Mouse (Mus musculus) effector memory CD4-positive, alpha-beta T cell, adult 5 months (primary cell): ENCODE data around the gene Tfe3. TPM values are rescaled to one million over a fixed set of nuclear protein-coding genes. Genes with fewer than 3 reads are reported as not detected.

ENCODE experiments used
- polyA plus RNA-seq: library from polyadenylated mRNA; unstranded; fragments of 100-300 nt; shearing (Covaris generic); gene quantifications from one replicate; pipeline ENCODE4 v1.2.1, GENCODE M21; 2017

Gene Tfe3
- polyA plus RNA-seq = 64.9 TPM

GRCm38 (mm10) chrX:7762137-7762920, at the start of gene Tfe3:
TSS of gene Tfe3 (plus strand) at chrX:7762560.

GRCm38 (mm10) chrX:7714135-7714899, 48.0 kb upstream of the Tfe3 start, which contains the start of gene Wdr45:
TSS of gene Wdr45 (plus strand) at chrX:7714333.

GRCm38 (mm10) chrX:7721514-7722281, 40.7 kb upstream of the Tfe3 start, which contains the start of gene Gm45208:
TSS of gene Gm45208 (plus strand) at chrX:7722245.

GRCm38 (mm10) chrX:7728215-7728921, 34.0 kb upstream of the Tfe3 start, which contains the start of gene Praf2:
TSS of gene Praf2 (plus strand) at chrX:7728439.

GRCm38 (mm10) chrX:7750432-7751116, 11.8 kb upstream of the Tfe3 start, which contains the start of gene Ccdc120:
TSS of gene Ccdc120 (minus strand) at chrX:7750905.

GRCm38 (mm10) chrX:7789542-7790136, 27.3 kb downstream of the Tfe3 start, which contains the start of gene Gripap1:
TSS of gene Gripap1 (plus strand) at chrX:7789765.

GRCm38 (mm10) chrX:7821865-7822779, 59.8 kb downstream of the Tfe3 start, which contains the start of gene Kcnd1:
TSS of gene Kcnd1 (plus strand) at chrX:7822289.

Other genes with a start within 250 kb of the Tfe3 start
- gene Foxp3, start 188.9 kb upstream of the Tfe3 start, polyA plus RNA-seq = 1.5 TPM
- 4.7 TPM for gene Ppp1r3f, start 188.3 kb upstream of the Tfe3 start, polyA plus RNA-seq
- gene Ccdc22, start 157.0 kb upstream of the Tfe3 start, polyA plus RNA-seq = 11.1 TPM
- not detected for gene Cacna1f, start 155.5 kb upstream of the Tfe3 start, polyA plus RNA-seq
- gene Syp, start 124.1 kb upstream of the Tfe3 start, polyA plus RNA-seq = not detected
- gene Prickle3, start 105.3 kb upstream of the Tfe3 start, polyA plus RNA-seq = 21.6 TPM
- gene Plp2, start 91.2 kb upstream of the Tfe3 start, polyA plus RNA-seq = 30.3 TPM
- not detected for gene Magix, start 81.3 kb upstream of the Tfe3 start, polyA plus RNA-seq
- gene Gpkow, start 65.4 kb upstream of the Tfe3 start, polyA plus RNA-seq = 68.3 TPM
- gene Wdr45, start 48.2 kb upstream of the Tfe3 start, polyA plus RNA-seq = 98.4 TPM
- gene Gm45208, start 40.3 kb upstream of the Tfe3 start, polyA plus RNA-seq = not detected
- 19.8 TPM for gene Praf2, start 34.1 kb upstream of the Tfe3 start, polyA plus RNA-seq
- 0.12 TPM for gene Ccdc120, start 11.7 kb upstream of the Tfe3 start, polyA plus RNA-seq
- 104 TPM for gene Gripap1, start 27.2 kb downstream of the Tfe3 start, polyA plus RNA-seq
- 0.19 TPM for gene Kcnd1, start 59.7 kb downstream of the Tfe3 start, polyA plus RNA-seq
- 191 TPM for gene Otud5, start 78.8 kb downstream of the Tfe3 start, polyA plus RNA-seq
- gene Pim2, start 115.7 kb downstream of the Tfe3 start, polyA plus RNA-seq = 233 TPM
- 38.7 TPM for gene Slc35a2, start 121.5 kb downstream of the Tfe3 start, polyA plus RNA-seq
- 170 TPM for gene Pqbp1, start 136.7 kb downstream of the Tfe3 start, polyA plus RNA-seq
- gene Timm17b, start 136.8 kb downstream of the Tfe3 start, polyA plus RNA-seq = 101 TPM
- not detected for gene Gm10491, start 145.3 kb downstream of the Tfe3 start, polyA plus RNA-seq
- gene Gm10490, start 147.0 kb downstream of the Tfe3 start, polyA plus RNA-seq = not detected
- not detected for gene Pcsk1n, start 157.3 kb downstream of the Tfe3 start, polyA plus RNA-seq
- gene Eras, start 166.0 kb downstream of the Tfe3 start, polyA plus RNA-seq = not detected
- 12.9 TPM for gene Hdac6, start 185.3 kb downstream of the Tfe3 start, polyA plus RNA-seq
- gene Gata1, start 215.5 kb downstream of the Tfe3 start, polyA plus RNA-seq = not detected